ENCODE assay signal across 11 mouse cellular contexts in the genomic region with DNA sequence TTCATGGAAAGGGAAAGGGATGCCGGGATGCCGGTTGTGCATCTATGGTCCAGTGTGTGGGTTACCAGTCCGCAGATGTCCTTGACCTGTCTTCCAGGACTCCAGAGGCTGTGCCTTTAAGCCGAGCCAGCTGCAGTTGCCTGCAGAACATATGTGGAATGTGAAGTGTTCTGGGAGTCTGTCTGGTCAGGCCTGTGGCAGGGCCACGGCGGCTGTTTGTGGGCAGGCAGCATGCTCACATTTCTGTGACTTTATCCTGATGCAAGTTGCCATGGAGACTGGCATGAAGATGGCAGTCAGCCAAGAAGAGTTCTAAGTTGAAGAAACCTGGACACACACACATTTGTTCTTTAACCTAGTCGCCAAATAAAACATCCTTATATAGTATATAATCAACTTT.
DNase-seq lines count a peak whose midpoint lies in the region; ATAC-seq lines count a peak whose summit lies in the region.
"Had no signal": no experiment of that assay in that cellular context is flagged by ENCODE, and none has a peak within 500 bp of the region (broad histone marks: within the 10 kb centered on the region; RNA-seq: fewer than 3 reads in every experiment).

No protein-coding gene starts in this region.

- H3K9ac ChIP-seq in forebrain, embryonic 14.5 days (ENCODE audit: low read length): no peak overlapping the region
- H3K9ac ChIP-seq: forebrain, embryonic 13.5 days had no signal

- no peaks in the 10 kb centered on the region for H3K9me3 ChIP-seq in forebrain, embryonic 14.5 days (replicated peaks; ENCODE audit: control insufficient read depth, low read length)
- H3K9me3 ChIP-seq in forebrain, embryonic 10.5 days: no peaks in the 10 kb centered on the region
- H3K9me3 ChIP-seq: forebrain, embryonic 13.5 days had no signal

- WGBS in forebrain, embryonic 14.5 days: 63% methylated on average over 7 of the region's 7 CpGs
- 90% methylated on average over 7 of the region's 7 CpGs for WGBS in forebrain, embryonic 10.5 days

- H3K27me3 ChIP-seq in forebrain, embryonic 14.5 days (replicated peaks; ENCODE audit: control insufficient read depth, insufficient read depth, low read length): no peaks in the 10 kb centered on the region
- H3K27me3 ChIP-seq in forebrain, embryonic 10.5 days (ENCODE audit: poor library complexity, severe bottlenecking): no peaks in the 10 kb centered on the region
- H3K27me3 ChIP-seq: forebrain, embryonic 13.5 days had no signal

- no peak overlapping the region for H3K27ac ChIP-seq in forebrain, embryonic 14.5 days (ENCODE audit: low read depth, low read length)
- no peak overlapping the region for H3K27ac ChIP-seq in forebrain, embryonic 10.5 days
- H3K27ac ChIP-seq: forebrain, embryonic 13.5 days had no signal

- no peaks in the 10 kb centered on the region for H3K36me3 ChIP-seq in forebrain, embryonic 14.5 days (ENCODE audit: control insufficient read depth, insufficient read depth, low read length)
- H3K36me3 ChIP-seq in forebrain, embryonic 10.5 days (replicated peaks): no peaks in the 10 kb centered on the region

- peak; percentile 52 for DNase-seq in forebrain, embryonic 14.5 days (ENCODE audit: low spot score)
- DNase-seq in forebrain, embryonic 10.5 days (ENCODE audit: extremely low spot score, low spot score): no peak
- peak; percentile 20 for DNase-seq in kidney, postnatal 10 days
- DNase-seq in kidney, adult 11 months: no peak
- peak; percentile 2 for DNase-seq in NIH3T3 (ENCODE audit: low read depth)
- DNase-seq in forelimb bud, embryonic 11.5 days (ENCODE audit: low read depth, low spot score): peak; percentile 71
- no peak for DNase-seq in layer of hippocampus, postnatal 25 days (ENCODE audit: extremely low spot score in 1 of 2, low spot score in 1 of 2)
- DNase-seq: B cell, adult 2 months; cerebellum, adult 8-10 months had no signal

- H3K4me3 ChIP-seq in forebrain, embryonic 14.5 days (ENCODE audit: low read depth, low read length): no peak overlapping the region
- no peak overlapping the region for H3K4me3 ChIP-seq in forebrain, embryonic 10.5 days
- H3K4me3 ChIP-seq: forebrain, embryonic 13.5 days had no signal

- no peak overlapping the region for H3K4me2 ChIP-seq in forebrain, embryonic 14.5 days (ENCODE audit: low read length)
- H3K4me2 ChIP-seq: forebrain, embryonic 13.5 days had no signal

- no peak for ATAC-seq in forebrain, embryonic 14.5 days
- ATAC-seq in megakaryocyte, adult 5-6 weeks (ENCODE audit: poor library complexity, severe bottlenecking): no peak
- ATAC-seq: forebrain, embryonic 13.5 days had no signal

- H3K4me1 ChIP-seq in forebrain, embryonic 14.5 days (ENCODE audit: control insufficient read depth, insufficient read depth, low read length): no peaks in the 10 kb centered on the region
- H3K4me1 ChIP-seq in forebrain, embryonic 10.5 days: no peaks in the 10 kb centered on the region
- H3K4me1 ChIP-seq: forebrain, embryonic 13.5 days had no signal

Comparison
In these comparisons a context has a peak if more than half of its experiments do, and no peak if none do; other contexts are left out.
1. DNase-seq: peak in forebrain, embryonic 14.5 days (single experiment), kidney, postnatal 10 days (single experiment), NIH3T3 (single experiment) and forelimb bud, embryonic 11.5 days (single experiment); none in forebrain, embryonic 10.5 days (single experiment), kidney, adult 11 months (single experiment) and layer of hippocampus, postnatal 25 days (0 of 2).